Mouse (Mus musculus): ENCODE measurements around the gene Celsr2.

Celsr2 gene

DNA sequence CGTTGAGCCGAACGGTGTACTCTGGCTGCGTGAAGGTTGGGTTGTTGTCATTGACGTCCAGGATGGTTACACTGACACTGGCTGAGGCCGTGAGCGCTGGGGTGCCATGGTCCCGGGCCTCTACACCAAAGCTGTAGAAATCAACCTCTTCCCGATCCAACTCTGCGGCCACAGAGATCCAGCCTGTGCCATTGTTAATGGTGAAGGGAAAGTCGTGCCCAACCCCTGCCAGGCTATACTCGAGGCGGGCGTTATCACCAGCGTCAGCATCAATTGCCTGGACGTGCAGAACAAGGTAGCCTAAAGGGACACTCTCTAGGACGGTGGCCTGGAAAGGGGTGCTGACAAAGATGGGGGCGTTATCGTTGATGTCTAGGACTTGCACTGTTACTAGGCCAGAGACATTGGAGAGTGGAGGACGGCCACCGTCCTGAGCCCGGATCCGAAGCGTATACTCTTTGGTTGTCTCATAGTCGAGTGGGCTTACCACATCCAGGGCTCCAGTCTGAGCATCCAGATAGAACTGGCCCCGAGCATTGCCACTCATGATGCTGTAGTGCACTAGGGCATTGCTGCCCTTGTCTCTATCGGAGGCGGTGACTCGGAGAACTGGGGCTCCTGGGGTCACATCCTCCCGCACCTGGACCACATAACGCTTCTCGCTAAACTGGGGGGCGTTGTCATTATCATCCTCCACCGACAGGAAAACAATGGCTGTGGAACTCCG is 1.6 kb downstream of the Celsr2 start:
- no peak for DNase-seq (ENCODE audit: extremely low read depth, low read depth)

DNA sequence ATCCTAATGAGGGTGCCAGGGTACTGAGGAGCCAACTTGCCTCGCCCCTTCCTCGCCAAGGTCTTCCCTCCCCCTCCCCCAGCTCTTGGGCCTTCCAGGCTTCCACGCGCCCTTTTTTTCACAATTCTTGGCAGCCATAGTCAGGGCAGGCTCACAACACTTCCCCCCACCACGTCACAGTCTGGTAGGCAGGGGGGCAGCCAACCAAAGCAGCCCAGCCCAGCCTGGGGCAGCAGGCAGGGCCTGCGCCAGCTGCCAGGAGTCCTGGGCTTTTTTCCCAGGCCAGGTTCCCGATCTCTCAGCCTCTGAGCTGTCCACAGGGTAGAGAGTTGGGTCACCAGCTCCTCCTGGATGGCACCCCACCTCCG is 3.6 kb downstream of the Celsr2 start:
- no peak for DNase-seq (ENCODE audit: extremely low read depth, low read depth)

- no peak for DNase-seq (ENCODE audit: extremely low read depth, low read depth)
Observed at GRCm38 (mm10) chr3:108411026-108411753, 4.2 kb downstream of the Celsr2 start.

- no peak for DNase-seq (ENCODE audit: extremely low read depth, low read depth)
Observed at GRCm38 (mm10) chr3:108410359-108410714, 5.0 kb downstream of the Celsr2 start.

- DNase-seq (ENCODE audit: extremely low read depth, low read depth), result no peak
Observed at GRCm38 (mm10) chr3:108409656-108410358, 5.5 kb downstream of the Celsr2 start.

DNA sequence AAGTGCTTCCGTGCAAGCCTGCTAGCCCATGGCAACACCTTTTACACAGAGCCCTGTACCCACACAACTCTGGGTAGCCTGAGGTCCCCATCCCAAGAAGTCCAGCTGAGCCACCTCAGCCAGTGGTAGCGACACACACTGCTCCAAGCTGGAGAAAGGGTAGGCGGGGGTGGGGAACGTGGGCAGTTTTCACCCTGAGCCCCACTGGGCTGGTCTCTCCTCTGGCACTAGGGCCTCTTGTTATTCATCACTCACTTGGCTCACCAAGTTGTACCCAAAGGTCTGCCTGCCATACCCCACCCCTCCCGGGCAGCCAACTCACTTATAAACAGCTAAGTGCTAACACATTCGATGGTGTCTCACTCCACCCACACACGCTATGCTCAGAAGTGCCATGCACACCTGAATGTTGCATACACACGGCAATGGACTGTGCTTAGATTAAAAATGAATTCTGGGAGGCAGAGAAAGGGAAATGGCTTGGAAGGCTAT is 6.8 kb downstream of the Celsr2 start:
- no peak for DNase-seq (ENCODE audit: extremely low read depth, low read depth)

DNA sequence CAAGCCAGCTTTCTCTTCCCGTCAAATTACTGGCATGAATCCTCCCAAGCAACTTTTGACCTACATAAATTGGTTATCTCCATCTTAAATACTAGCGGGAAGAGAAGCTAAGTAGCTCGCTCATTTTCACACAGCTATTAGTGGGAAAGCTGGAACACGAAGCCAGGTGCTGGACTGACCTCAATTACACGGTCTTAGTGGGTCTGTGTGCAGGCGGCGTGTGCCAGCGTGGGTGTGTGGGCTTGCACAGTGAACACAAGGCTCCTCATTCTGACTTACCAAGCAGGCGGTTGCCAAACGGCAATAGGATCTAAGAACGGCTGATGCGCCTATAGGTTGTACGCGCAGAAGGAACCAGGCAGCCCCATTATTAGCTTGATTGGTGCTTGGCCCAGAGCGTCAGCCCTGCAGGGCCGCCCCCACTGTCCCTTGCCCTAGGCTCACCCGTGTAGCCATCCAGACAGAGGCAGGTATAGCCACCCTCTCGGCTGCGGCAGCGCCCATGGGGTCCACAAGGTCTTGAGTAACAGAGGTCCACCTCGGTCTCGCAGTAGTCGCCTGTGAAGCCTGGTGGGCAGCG is 9.0 kb downstream of the Celsr2 start:
- DNase-seq (ENCODE audit: extremely low read depth, low read depth), result no peak

- DNase-seq (ENCODE audit: extremely low read depth, low read depth), result no peak
Observed at GRCm38 (mm10) chr3:108405536-108406305, 9.6 kb downstream of the Celsr2 start.

GRCm38 (mm10) chr3:108402528-108402920 is 12.8 kb downstream of the Celsr2 start:
- no peak for DNase-seq (ENCODE audit: extremely low read depth, low read depth)

DNA sequence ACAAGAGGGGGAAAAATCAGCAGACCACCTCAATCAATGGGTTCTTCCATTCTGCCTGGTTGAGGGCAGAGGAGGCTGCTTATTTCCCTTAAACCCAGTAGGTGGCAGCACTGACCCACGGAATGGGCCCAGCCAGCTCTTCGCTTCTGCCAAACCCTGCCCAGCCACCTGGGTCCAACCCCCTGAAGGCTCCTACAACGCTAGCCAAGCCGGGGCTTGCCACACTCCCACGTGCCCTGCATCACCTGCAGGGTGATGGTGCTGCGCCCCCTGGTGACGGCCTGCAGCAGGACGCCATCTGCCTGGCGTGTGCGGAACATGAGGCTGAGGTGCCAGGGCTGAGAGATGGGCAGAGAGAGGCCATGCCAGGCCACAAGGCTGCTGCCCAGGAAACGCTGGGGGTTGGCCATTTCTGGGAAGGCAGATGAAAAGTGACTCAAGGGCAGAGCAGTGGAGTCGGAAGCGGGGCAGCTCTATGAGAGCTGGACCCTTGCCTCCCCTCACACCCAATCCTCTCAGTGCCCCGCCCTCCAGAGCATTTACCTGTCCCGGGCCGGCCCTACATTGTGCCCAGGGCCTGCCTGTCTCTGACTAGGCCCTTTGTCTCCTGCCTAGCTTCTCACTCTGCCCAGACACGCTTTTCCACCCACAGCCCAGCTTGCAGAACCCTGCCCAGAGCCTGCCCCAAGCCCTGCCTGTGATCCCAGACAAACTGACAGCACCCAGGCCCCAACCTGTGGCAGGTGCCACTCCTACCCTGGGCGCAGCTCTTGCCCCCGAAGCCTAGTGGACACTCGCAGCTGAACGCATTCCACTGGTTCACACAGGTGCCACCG is 13.4 kb downstream of the Celsr2 start:
- DNase-seq (ENCODE audit: extremely low read depth, low read depth), result peak; percentile 76

GRCm38 (mm10) chr3:108400442-108400841 is 14.9 kb downstream of the Celsr2 start:
- no peak for DNase-seq (ENCODE audit: extremely low read depth, low read depth)

GRCm38 (mm10) chr3:108398281-108398680 is 17.1 kb downstream of the Celsr2 start:
- no peak for DNase-seq (ENCODE audit: extremely low read depth, low read depth)

DNA sequence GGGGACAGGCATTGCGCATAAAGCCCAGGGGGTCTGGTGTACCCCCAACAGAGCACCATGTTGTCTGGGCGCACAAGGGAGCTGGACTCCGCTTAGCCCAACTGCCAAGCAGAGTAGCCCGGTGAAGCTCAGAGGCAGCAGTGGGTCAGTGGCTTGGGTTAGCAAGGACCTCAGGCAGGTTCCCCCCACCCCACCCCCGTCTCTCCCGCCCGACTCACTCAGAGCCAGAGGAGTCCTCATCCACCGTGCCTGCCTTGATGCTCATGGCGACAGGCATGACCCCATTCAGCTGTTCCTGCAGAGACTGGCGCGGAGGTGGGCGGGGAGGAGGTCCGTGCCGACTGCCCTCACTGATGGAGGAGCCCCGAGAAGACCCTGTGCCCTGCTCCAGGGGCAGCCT is 22.6 kb downstream of the Celsr2 start:
- no peak for DNase-seq (ENCODE audit: extremely low read depth, low read depth)

GRCm38 (mm10) chr3:108392299-108392698 is 23.1 kb downstream of the Celsr2 start:
- no peak for DNase-seq (ENCODE audit: extremely low read depth, low read depth)

DNA sequence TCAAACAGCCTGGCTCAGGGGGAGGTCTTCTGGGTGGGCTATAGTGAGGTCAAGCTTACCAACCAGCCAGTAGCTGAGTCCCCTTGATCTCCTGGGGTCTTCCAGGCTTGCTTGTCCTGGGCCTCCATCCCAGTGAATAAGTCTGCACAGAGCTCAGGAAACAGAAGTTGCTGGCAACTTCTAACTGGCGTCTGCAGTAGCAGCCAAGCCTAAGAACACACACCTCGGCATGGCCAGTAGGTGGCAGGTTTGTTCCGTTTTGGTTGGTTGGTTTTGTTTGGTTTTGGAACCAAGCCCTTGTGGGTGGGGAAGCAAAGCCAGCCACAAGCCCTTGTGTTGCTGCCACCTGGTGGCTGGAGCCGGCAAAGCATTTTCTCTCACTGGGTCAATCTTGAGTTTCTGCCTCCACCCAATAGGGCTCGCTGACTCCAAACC is 26.2 kb downstream of the Celsr2 start:
- peak; percentile 96 for DNase-seq (ENCODE audit: extremely low read depth, low read depth)

DNA sequence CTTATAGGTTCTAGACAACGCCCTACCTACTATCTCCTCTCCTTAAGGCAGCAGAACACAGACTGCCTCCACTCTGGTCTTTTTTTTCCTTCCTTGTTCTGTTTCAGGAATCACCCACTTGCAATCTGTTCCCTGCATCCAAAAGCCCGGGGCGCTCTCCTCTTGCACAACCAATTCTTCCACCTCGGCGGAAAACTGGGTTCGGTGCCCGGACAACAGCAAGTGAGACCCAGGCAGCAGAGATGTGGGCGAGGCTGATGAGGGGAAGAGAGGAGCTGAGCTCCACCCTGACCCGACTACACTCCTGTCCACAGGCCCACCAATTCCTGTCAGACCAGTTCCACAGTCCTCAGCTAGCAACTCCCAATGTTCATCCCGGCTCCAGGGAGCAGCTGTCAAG is 29.2 kb downstream of the Celsr2 start:
- no peak for DNase-seq (ENCODE audit: extremely low read depth, low read depth)

- DNase-seq (ENCODE audit: extremely low read depth, low read depth), result no peak
Observed at GRCm38 (mm10) chr3:108384425-108384824, 30.9 kb downstream of the Celsr2 start.

GRCm38 (mm10) chr3:108383485-108384354 is 31.6 kb downstream of the Celsr2 start, which contains the start of gene Psrc1:
Gene Psrc1, plus strand, starts transcription at chr3:108383839.
- DNase-seq (ENCODE audit: extremely low read depth, low read depth), result peak; percentile 81
